Mouse (Mus musculus): ENCODE measurements at regions not wholly inside any gene's neighbourhood (a gene's known extent, or its start where the extent isn't known, plus 50 kb on each side); places are given as distances from the start of the nearest gene placed in this dataset.
A peak's percentile ranks its signal among the peaks of the same experiment; 100 is the strongest.

DNA sequence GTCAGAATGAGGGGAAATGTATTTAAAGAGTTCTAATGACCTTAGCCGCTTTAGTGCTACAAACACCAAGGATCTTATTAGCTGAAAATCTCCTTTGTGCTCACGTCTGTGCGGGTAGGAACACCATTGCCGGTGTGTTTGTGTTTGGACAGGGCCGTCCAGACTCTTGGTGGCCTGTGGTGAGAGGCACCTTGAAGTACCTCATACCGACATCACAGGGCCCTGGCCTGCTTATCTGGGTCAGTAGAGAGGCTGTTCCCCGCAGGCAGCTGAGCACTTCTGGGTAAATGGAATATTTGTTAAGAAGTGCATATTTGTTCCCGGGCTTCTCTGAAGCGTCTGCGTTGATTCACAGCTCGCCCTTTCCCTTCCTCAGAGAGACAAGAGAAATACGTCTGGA is 232.8 kb upstream of the Prox1 start:
- 63% methylated on average over 12 of the region's 12 CpGs for WGBS
- DNase-seq (ENCODE audit: low spot score, missing footprints) (no peak), ATAC-seq (ENCODE audit: low FRiP score) (no peak)
- Histone ChIP-seq H3K9me3 (ENCODE audit: control insufficient read depth, low read length) (no peaks in the 10 kb centered on the region), H3K4me3 (ENCODE audit: low read depth, low read length) (no peak overlapping the region), H3K9ac (ENCODE audit: low read length) (no peak overlapping the region), H3K27ac (ENCODE audit: low read depth, low read length) (no peak overlapping the region), H3K4me1 (ENCODE audit: control insufficient read depth, insufficient read depth, low read length) (no peaks in the 10 kb centered on the region), H3K27me3 (ENCODE audit: control insufficient read depth, insufficient read depth, low read length) (no peaks in the 10 kb centered on the region), H3K4me2 (no peak overlapping the region), H3K36me3 (ENCODE audit: control insufficient read depth, insufficient read depth, low read length) (no peaks in the 10 kb centered on the region)

GRCm38 (mm10) chr1:190398308-190398707 is 227.8 kb upstream of the Prox1 start:
- 65% methylated on average over 6 of the region's 6 CpGs for WGBS
- ATAC-seq (ENCODE audit: low FRiP score) (no peak), DNase-seq (ENCODE audit: low spot score, missing footprints) (no peak)

GRCm38 (mm10) chr1:190397811-190398210 is 227.3 kb upstream of the Prox1 start:
- Histone ChIP-seq H3K4me3 (ENCODE audit: low read depth, low read length) (no peak overlapping the region), H3K36me3 (ENCODE audit: control insufficient read depth, insufficient read depth, low read length) (no peaks in the 10 kb centered on the region), H3K9me3 (ENCODE audit: control insufficient read depth, low read length) (no peaks in the 10 kb centered on the region), H3K4me1 (ENCODE audit: control insufficient read depth, insufficient read depth, low read length) (no peaks in the 10 kb centered on the region), H3K27ac (ENCODE audit: low read depth, low read length) (no peak overlapping the region), H3K4me2 (no peak overlapping the region), H3K27me3 (ENCODE audit: control insufficient read depth, insufficient read depth, low read length) (no peaks in the 10 kb centered on the region), H3K9ac (ENCODE audit: low read length) (no peak overlapping the region)
- DNase-seq (ENCODE audit: low spot score, missing footprints) (no peak), ATAC-seq (ENCODE audit: low FRiP score) (no peak)
- 73% methylated on average over 2 of the region's 2 CpGs for WGBS

More at GRCm38 (mm10) chr1:190398308-190398707, 227.8 kb upstream of the Prox1 start:
- Histone ChIP-seq H3K9ac (ENCODE audit: low read length) (no peak overlapping the region), H3K9me3 (ENCODE audit: control insufficient read depth, low read length) (no peaks in the 10 kb centered on the region), H3K4me3 (ENCODE audit: low read depth, low read length) (no peak overlapping the region), H3K4me1 (ENCODE audit: control insufficient read depth, insufficient read depth, low read length) (no peaks in the 10 kb centered on the region), H3K27me3 (ENCODE audit: control insufficient read depth, insufficient read depth, low read length) (no peaks in the 10 kb centered on the region), H3K36me3 (ENCODE audit: control insufficient read depth, insufficient read depth, low read length) (no peaks in the 10 kb centered on the region), H3K4me2 (no peak overlapping the region), H3K27ac (ENCODE audit: low read depth, low read length) (no peak overlapping the region)

- H3K9ac ChIP-seq (ENCODE audit: low read length) = no peak overlapping the region
- H3K27me3 ChIP-seq (ENCODE audit: control insufficient read depth, insufficient read depth, low read length) = no peaks in the 10 kb centered on the region
- H3K27ac ChIP-seq (ENCODE audit: low read depth, low read length) = no peak overlapping the region
- 87% methylated on average over 6 of the region's 6 CpGs for WGBS
- no peak overlapping the region for H3K4me2 ChIP-seq
- DNase-seq (ENCODE audit: low spot score, missing footprints) = no peak
- H3K9me3 ChIP-seq (ENCODE audit: control insufficient read depth, low read length) = no peaks in the 10 kb centered on the region
- no peaks in the 10 kb centered on the region for H3K36me3 ChIP-seq (ENCODE audit: control insufficient read depth, insufficient read depth, low read length)
- ATAC-seq (ENCODE audit: low FRiP score) = no peak
- no peaks in the 10 kb centered on the region for H3K4me1 ChIP-seq (ENCODE audit: control insufficient read depth, insufficient read depth, low read length)
- H3K4me3 ChIP-seq (ENCODE audit: low read depth, low read length) = no peak overlapping the region
Observed at GRCm38 (mm10) chr1:190393061-190393460, 222.5 kb upstream of the Prox1 start.

DNA sequence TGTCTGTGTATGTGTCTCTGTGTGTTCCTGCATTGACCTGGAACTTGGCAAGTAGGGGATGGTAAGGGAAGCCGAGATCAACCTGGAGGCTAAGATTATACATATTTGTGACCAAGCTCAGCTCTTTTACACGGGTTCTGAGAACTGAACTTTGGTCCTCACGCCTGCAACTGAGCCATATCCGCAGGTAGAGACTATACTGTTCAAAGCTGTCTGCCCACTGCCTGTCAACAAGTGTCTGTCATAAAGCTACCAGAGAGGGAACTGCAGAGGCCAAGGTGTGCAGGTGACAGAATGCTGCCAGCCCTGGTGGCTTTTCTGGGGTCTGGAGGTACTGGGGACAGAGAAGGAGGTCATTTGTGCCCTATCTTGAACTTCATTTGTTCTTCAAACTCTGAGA is 218.3 kb upstream of the Prox1 start:
- ATAC-seq (ENCODE audit: low FRiP score) = no peak
- WGBS = 86% methylated on average over 4 of the region's 4 CpGs

DNA sequence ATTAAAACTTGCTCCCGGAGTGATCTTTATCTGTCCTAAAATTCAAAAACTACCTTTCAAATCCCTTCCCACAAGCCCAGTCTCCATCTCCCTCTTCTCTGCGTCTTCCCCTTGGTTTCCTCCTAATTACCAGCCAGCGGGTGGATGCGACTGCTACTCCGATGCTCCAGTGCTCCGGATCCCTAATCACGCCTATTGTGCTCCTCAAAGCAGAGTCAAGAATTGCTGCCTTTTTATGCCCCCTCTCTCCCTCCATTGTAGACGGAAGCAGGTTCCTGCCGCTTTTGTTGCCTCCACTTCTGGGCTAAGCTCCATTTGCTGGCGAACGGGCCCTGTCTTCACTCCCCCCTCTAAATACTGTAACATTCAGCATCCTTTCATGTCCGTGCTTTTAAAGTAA is 214.0 kb upstream of the Prox1 start:
- DNase-seq (ENCODE audit: low spot score, missing footprints) (peak; percentile 89), ATAC-seq (ENCODE audit: low FRiP score) (no peak)
- no peak overlapping the region for H3K9ac ChIP-seq (ENCODE audit: low read length)
- no peaks in the 10 kb centered on the region for H3K9me3 ChIP-seq (ENCODE audit: control insufficient read depth, low read length)
- WGBS = 30% methylated on average over 12 of the region's 12 CpGs
- H3K4me3 ChIP-seq (ENCODE audit: low read depth, low read length) = no peak overlapping the region
- peak overlapping the region; percentile 9; the same call in 1 of the 2 replicates for H3K4me2 ChIP-seq
- H3K36me3 ChIP-seq (ENCODE audit: control insufficient read depth, insufficient read depth, low read length) = no peaks in the 10 kb centered on the region
- H3K27ac ChIP-seq (ENCODE audit: low read depth, low read length) = no peak overlapping the region
- H3K4me1 ChIP-seq (ENCODE audit: control insufficient read depth, insufficient read depth, low read length) = peaks cover 16% of the 10 kb centered on the region
- no peaks in the 10 kb centered on the region for H3K27me3 ChIP-seq (ENCODE audit: control insufficient read depth, insufficient read depth, low read length)

More for the DNA sequence above, 218.3 kb upstream of the Prox1 start:
- Histone ChIP-seq H3K4me1 (ENCODE audit: control insufficient read depth, insufficient read depth, low read length) (peaks cover 5% of the 10 kb centered on the region), H3K4me3 (ENCODE audit: low read depth, low read length) (no peak overlapping the region), H3K36me3 (ENCODE audit: control insufficient read depth, insufficient read depth, low read length) (no peaks in the 10 kb centered on the region), H3K4me2 (no peak overlapping the region), H3K27me3 (ENCODE audit: control insufficient read depth, insufficient read depth, low read length) (no peaks in the 10 kb centered on the region), H3K9ac (ENCODE audit: low read length) (no peak overlapping the region), H3K27ac (ENCODE audit: low read depth, low read length) (no peak overlapping the region), H3K9me3 (ENCODE audit: control insufficient read depth, low read length) (no peaks in the 10 kb centered on the region)
- no peak for DNase-seq (ENCODE audit: low spot score, missing footprints)

- H3K36me3 ChIP-seq (ENCODE audit: control insufficient read depth, insufficient read depth, low read length) = no peaks in the 10 kb centered on the region
- peaks cover 16% of the 10 kb centered on the region for H3K4me1 ChIP-seq (ENCODE audit: control insufficient read depth, insufficient read depth, low read length)
- no peaks in the 10 kb centered on the region for H3K27me3 ChIP-seq (ENCODE audit: control insufficient read depth, insufficient read depth, low read length)
- H3K9ac ChIP-seq (ENCODE audit: low read length) = no peak overlapping the region
- no peak overlapping the region for H3K27ac ChIP-seq (ENCODE audit: low read depth, low read length)
- H3K4me2 ChIP-seq = no peak overlapping the region
- H3K9me3 ChIP-seq (ENCODE audit: control insufficient read depth, low read length) = no peaks in the 10 kb centered on the region
- WGBS = 84% methylated on average over 10 of the region's 10 CpGs
- H3K4me3 ChIP-seq (ENCODE audit: low read depth, low read length) = no peak overlapping the region
- ATAC-seq (ENCODE audit: low FRiP score) (no peak), DNase-seq (ENCODE audit: low spot score, missing footprints) (no peak)
Observed at GRCm38 (mm10) chr1:190383256-190383838, 212.8 kb upstream of the Prox1 start.

GRCm38 (mm10) chr1:190380151-190380550 is 209.6 kb upstream of the Prox1 start:
- WGBS = 51% methylated on average over 10 of the region's 10 CpGs
- H3K9ac ChIP-seq (ENCODE audit: low read length) = no peak overlapping the region
- no peaks in the 10 kb centered on the region for H3K9me3 ChIP-seq (ENCODE audit: control insufficient read depth, low read length)
- no peaks in the 10 kb centered on the region for H3K27me3 ChIP-seq (ENCODE audit: control insufficient read depth, insufficient read depth, low read length)
- DNase-seq (ENCODE audit: low spot score, missing footprints) (peak; percentile 88), ATAC-seq (ENCODE audit: low FRiP score) (peak; percentile 22)
- no peak overlapping the region for H3K4me2 ChIP-seq
- no peak overlapping the region for H3K4me3 ChIP-seq (ENCODE audit: low read depth, low read length)
- no peak overlapping the region for H3K27ac ChIP-seq (ENCODE audit: low read depth, low read length)
- H3K4me1 ChIP-seq (ENCODE audit: control insufficient read depth, insufficient read depth, low read length) = peaks cover 22% of the 10 kb centered on the region
- H3K36me3 ChIP-seq (ENCODE audit: control insufficient read depth, insufficient read depth, low read length) = no peaks in the 10 kb centered on the region

DNA sequence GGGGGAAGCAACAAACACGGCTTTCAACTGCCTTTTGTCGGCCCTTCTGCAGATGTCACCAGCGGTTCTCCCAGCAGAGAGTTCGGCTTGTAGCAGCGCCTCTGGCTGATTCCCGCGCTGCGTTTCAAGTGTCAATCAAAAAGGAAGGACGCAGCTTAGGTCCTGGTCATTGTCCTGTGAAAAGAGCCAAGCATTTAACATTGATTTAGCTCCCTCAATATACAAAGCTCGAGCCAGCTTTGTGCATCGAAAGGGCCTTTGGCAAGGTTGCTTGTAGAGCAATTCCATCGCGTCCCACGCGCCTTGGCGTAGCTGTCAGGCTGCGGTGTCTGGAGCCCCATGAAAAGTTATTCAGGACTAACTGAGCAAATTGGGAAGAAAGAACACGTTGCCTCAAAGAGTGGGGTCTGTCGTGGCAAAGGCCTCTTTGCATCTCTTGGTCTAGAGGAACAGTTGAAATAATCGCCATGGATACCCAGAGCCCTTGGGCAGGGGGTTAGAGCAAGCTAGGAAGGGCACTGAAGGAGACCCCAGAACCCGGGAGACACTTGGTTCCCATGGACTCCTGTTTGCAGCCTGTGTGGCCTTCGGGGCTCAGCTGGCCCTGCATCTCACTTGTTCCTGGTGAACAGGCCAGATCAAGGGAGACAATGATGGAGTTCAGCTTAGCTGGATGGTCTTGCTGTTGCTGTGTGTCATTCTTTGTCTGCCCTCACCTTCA is 204.8 kb upstream of the Prox1 start:
- Histone ChIP-seq H3K9ac (ENCODE audit: low read length) (no peak overlapping the region), H3K27me3 (ENCODE audit: control insufficient read depth, insufficient read depth, low read length) (no peaks in the 10 kb centered on the region), H3K36me3 (ENCODE audit: control insufficient read depth, insufficient read depth, low read length) (no peaks in the 10 kb centered on the region), H3K4me1 (ENCODE audit: control insufficient read depth, insufficient read depth, low read length) (peaks cover 21% of the 10 kb centered on the region), H3K27ac (ENCODE audit: low read depth, low read length) (peak overlapping the region; percentile 38; the same call in 1 of the 2 replicates), H3K9me3 (ENCODE audit: control insufficient read depth, low read length) (no peaks in the 10 kb centered on the region), H3K4me3 (ENCODE audit: low read depth, low read length) (no peak overlapping the region), H3K4me2 (no peak overlapping the region)
- WGBS = 26% methylated on average over 22 of the region's 22 CpGs
- DNase-seq (ENCODE audit: low spot score, missing footprints) (peak; percentile 95), ATAC-seq (ENCODE audit: low FRiP score) (peak; percentile 82)
